Comparison of ENCODE assay signal across 16 mouse cellular contexts in the genomic region with DNA sequence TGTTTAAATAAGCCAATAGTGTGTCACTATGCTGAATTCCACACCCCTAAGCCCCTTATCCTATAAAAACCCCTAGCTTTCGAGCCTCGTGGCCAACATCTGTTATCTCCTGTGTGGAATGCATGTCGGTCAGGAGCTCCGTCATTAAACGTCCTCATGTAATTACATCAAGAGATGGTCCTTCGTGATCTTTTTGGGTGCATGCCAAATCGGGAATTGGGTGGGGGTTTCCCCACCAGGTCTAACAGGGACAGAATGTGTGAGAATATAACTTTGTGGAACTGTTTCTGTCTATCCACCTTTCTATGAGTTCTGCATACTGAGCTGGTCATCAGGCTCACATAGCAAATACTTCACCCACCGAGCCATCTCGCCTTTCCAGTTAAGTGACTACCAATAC.
"Had no signal": no experiment of that assay in that cellular context is flagged by ENCODE, and none has a peak within 500 bp of the region (broad histone marks: within the 10 kb centered on the region; RNA-seq: fewer than 3 reads in every experiment).

No protein-coding gene starts in this region.

- H3K9ac ChIP-seq: neural tube, embryonic 12.5 days; neural tube, embryonic 13.5 days; neural tube, embryonic 15.5 days; stomach, embryonic 15.5 days had no signal

- H3K4me3 ChIP-seq: neural tube, embryonic 12.5 days; neural tube, embryonic 13.5 days; neural tube, embryonic 15.5 days; stomach, embryonic 15.5 days had no signal

- H3K27me3 ChIP-seq: neural tube, embryonic 12.5 days; neural tube, embryonic 13.5 days; neural tube, embryonic 15.5 days; stomach, embryonic 15.5 days had no signal

- H3K9me3 ChIP-seq: neural tube, embryonic 12.5 days; neural tube, embryonic 13.5 days; stomach, embryonic 15.5 days had no signal

- H3K27ac ChIP-seq: neural tube, embryonic 12.5 days; neural tube, embryonic 13.5 days; neural tube, embryonic 15.5 days; stomach, embryonic 15.5 days; stomach, postnatal 0 days had no signal

- H3K4me2 ChIP-seq: neural tube, embryonic 12.5 days; neural tube, embryonic 13.5 days; neural tube, embryonic 15.5 days; stomach, embryonic 15.5 days had no signal

- H3K36me3 ChIP-seq: neural tube, embryonic 13.5 days; neural tube, embryonic 15.5 days; stomach, embryonic 15.5 days had no signal

- H3K4me1 ChIP-seq: neural tube, embryonic 12.5 days; neural tube, embryonic 13.5 days; neural tube, embryonic 15.5 days; stomach, embryonic 15.5 days had no signal

- DNase-seq: right cerebral cortex, adult 18-20 months; right cerebral cortex, postnatal 14 days; right cerebral cortex, postnatal 25 days; right cerebral cortex, postnatal 4 days; spleen, adult 18-20 months; thymus, adult 18-20 months; thymus, adult 2 months; thymus, postnatal 14 days; thymus, postnatal 25 days; thymus, postnatal 36 days; thymus, postnatal 4 days had no signal
